Mouse (Mus musculus): ENCODE measurements around the gene Khk. TPM values are rescaled to one million over a fixed set of nuclear protein-coding genes. Genes with fewer than 3 reads are reported as not detected.

Gene Khk
- polyA plus RNA-seq, 1 experiment from 2014 or later, result 9.1 TPM

GRCm38 (mm10) chr5:30924614-30925013, 3.4 kb downstream of the Khk start:
- Histone ChIP-seq H3K4me1 (replicated peaks) (peaks cover 20% of the 10 kb centered on the region), H3K9me3 (no peaks in the 10 kb centered on the region), H3K9ac (peak overlapping the region; percentile 5; the same call in 1 of the 2 replicates), H3K4me2 (no peak overlapping the region), H3K27me3 (peaks cover 20% of the 10 kb centered on the region; the same call in 1 of the 2 replicates), H3K4me3 (no peak overlapping the region), H3K27ac (no peak overlapping the region), H3K36me3 (no peaks in the 10 kb centered on the region)
- ATAC-seq (ENCODE audit: low FRiP score), result no peak
- WGBS, result 88% methylated on average over 8 of the region's 8 CpGs

- no peak overlapping the region for H3K4me3 ChIP-seq
- no peak overlapping the region for H3K27ac ChIP-seq
- H3K9ac ChIP-seq, result no peak overlapping the region
- WGBS, result 91% methylated on average over 5 of the region's 5 CpGs
- H3K27me3 ChIP-seq, result peaks cover 20% of the 10 kb centered on the region; the same call in 1 of the 2 replicates
- H3K4me1 ChIP-seq (replicated peaks), result peaks cover 20% of the 10 kb centered on the region
- ATAC-seq (ENCODE audit: low FRiP score), result no peak
- no peaks in the 10 kb centered on the region for H3K36me3 ChIP-seq
- no peak overlapping the region for H3K4me2 ChIP-seq
- H3K9me3 ChIP-seq, result no peaks in the 10 kb centered on the region
Measured at GRCm38 (mm10) chr5:30925217-30925616, 4.0 kb downstream of the Khk start.

GRCm38 (mm10) chr5:30926073-30926472, 4.8 kb downstream of the Khk start:
- Histone ChIP-seq H3K4me1 (replicated peaks) (peaks cover 16% of the 10 kb centered on the region), H3K4me3 (no peak overlapping the region), H3K4me2 (no peak overlapping the region), H3K27ac (no peak overlapping the region), H3K9me3 (no peaks in the 10 kb centered on the region), H3K27me3 (peaks cover 20% of the 10 kb centered on the region; the same call in 1 of the 2 replicates), H3K36me3 (no peaks in the 10 kb centered on the region), H3K9ac (no peak overlapping the region)
- ATAC-seq (ENCODE audit: low FRiP score), result no peak
- WGBS, result 83% methylated on average over 2 of the region's 2 CpGs

GRCm38 (mm10) chr5:30927945-30928529, 6.8 kb downstream of the Khk start:
- H3K4me2 ChIP-seq, result peak overlapping the region; percentile 44
- H3K36me3 ChIP-seq, result no peaks in the 10 kb centered on the region
- H3K27ac ChIP-seq, result no peak overlapping the region
- H3K9ac ChIP-seq, result no peak overlapping the region
- peak; percentile 77; the same call in 1 of the 2 replicates for ATAC-seq (ENCODE audit: low FRiP score)
- 45% methylated on average over 7 of the region's 7 CpGs for WGBS
- no peak overlapping the region for H3K4me3 ChIP-seq
- peaks cover under 1% of the 10 kb centered on the region; the same call in 1 of the 2 replicates for H3K4me1 ChIP-seq (replicated peaks)
- no peaks in the 10 kb centered on the region for H3K9me3 ChIP-seq
- H3K27me3 ChIP-seq, result peaks cover 14% of the 10 kb centered on the region; the same call in 1 of the 2 replicates

GRCm38 (mm10) chr5:30930121-30930520, 8.9 kb downstream of the Khk start:
- Histone ChIP-seq H3K27me3 (no peaks in the 10 kb centered on the region), H3K9ac (no peak overlapping the region), H3K4me1 (replicated peaks) (no peaks in the 10 kb centered on the region), H3K4me2 (no peak overlapping the region), H3K9me3 (no peaks in the 10 kb centered on the region), H3K36me3 (peaks cover 8% of the 10 kb centered on the region; the same call in 1 of the 2 replicates), H3K27ac (no peak overlapping the region), H3K4me3 (no peak overlapping the region)
- WGBS, result 42% methylated on average over 4 of the region's 4 CpGs
- no peak for ATAC-seq (ENCODE audit: low FRiP score)

- no peak overlapping the region for H3K9ac ChIP-seq
- H3K4me3 ChIP-seq, result no peak overlapping the region
- no peaks in the 10 kb centered on the region for H3K27me3 ChIP-seq
- H3K4me1 ChIP-seq (replicated peaks), result no peaks in the 10 kb centered on the region
- H3K9me3 ChIP-seq, result no peaks in the 10 kb centered on the region
- ATAC-seq (ENCODE audit: low FRiP score), result no peak
- peaks cover 8% of the 10 kb centered on the region; the same call in 1 of the 2 replicates for H3K36me3 ChIP-seq
- H3K4me2 ChIP-seq, result no peak overlapping the region
- 88% methylated on average over 6 of the region's 6 CpGs for WGBS
- no peak overlapping the region for H3K27ac ChIP-seq
Measured at GRCm38 (mm10) chr5:30930846-30931245, 9.6 kb downstream of the Khk start.

GRCm38 (mm10) chr5:30931378-30931777, 10.1 kb downstream of the Khk start:
- no peaks in the 10 kb centered on the region for H3K4me1 ChIP-seq (replicated peaks)
- ATAC-seq (ENCODE audit: low FRiP score), result no peak
- 92% methylated on average over 4 of the region's 4 CpGs for WGBS

GRCm38 (mm10) chr5:30933705-30934104, 12.5 kb downstream of the Khk start:
- 76% methylated on average over 5 of the region's 5 CpGs for WGBS
- no peak for ATAC-seq (ENCODE audit: low FRiP score)
- Histone ChIP-seq H3K4me3 (no peak overlapping the region), H3K9me3 (no peaks in the 10 kb centered on the region), H3K4me2 (no peak overlapping the region), H3K27me3 (no peaks in the 10 kb centered on the region), H3K36me3 (peaks cover 8% of the 10 kb centered on the region; the same call in 1 of the 2 replicates), H3K9ac (no peak overlapping the region), H3K4me1 (replicated peaks) (no peaks in the 10 kb centered on the region), H3K27ac (no peak overlapping the region)

More at GRCm38 (mm10) chr5:30931378-30931777, 10.1 kb downstream of the Khk start:
- H3K4me2 ChIP-seq, result no peak overlapping the region
- no peaks in the 10 kb centered on the region for H3K27me3 ChIP-seq
- H3K27ac ChIP-seq, result no peak overlapping the region
- no peak overlapping the region for H3K4me3 ChIP-seq
- H3K36me3 ChIP-seq, result peaks cover 8% of the 10 kb centered on the region; the same call in 1 of the 2 replicates
- no peak overlapping the region for H3K9ac ChIP-seq
- H3K9me3 ChIP-seq, result no peaks in the 10 kb centered on the region

GRCm38 (mm10) chr5:30934725-30935461, 13.7 kb downstream of the Khk start:
- Histone ChIP-seq H3K4me1 (replicated peaks) (no peaks in the 10 kb centered on the region), H3K4me3 (no peak overlapping the region), H3K27me3 (no peaks in the 10 kb centered on the region), H3K9me3 (no peaks in the 10 kb centered on the region), H3K27ac (no peak overlapping the region), H3K4me2 (no peak overlapping the region), H3K9ac (no peak overlapping the region), H3K36me3 (peaks cover 8% of the 10 kb centered on the region; the same call in 1 of the 2 replicates)
- no peak for ATAC-seq (ENCODE audit: low FRiP score)
- 91% methylated on average over 5 of the region's 5 CpGs for WGBS

GRCm38 (mm10) chr5:30943004-30943403, 21.8 kb downstream of the Khk start:
- WGBS, result 96% methylated on average over 2 of the region's 2 CpGs

GRCm38 (mm10) chr5:30944344-30944743, 23.1 kb downstream of the Khk start:
- Histone ChIP-seq H3K27me3 (peaks cover 8% of the 10 kb centered on the region), H3K9me3 (no peaks in the 10 kb centered on the region), H3K9ac (peak overlapping the region; percentile 79; the same call in 1 of the 2 replicates), H3K4me2 (peak overlapping the region; percentile 81), H3K4me3 (peak overlapping the region; percentile 56), H3K4me1 (replicated peaks) (peaks cover 17% of the 10 kb centered on the region), H3K27ac (no peak overlapping the region), H3K36me3 (no peaks in the 10 kb centered on the region)
- 87% methylated on average over 6 of the region's 6 CpGs for WGBS
- ATAC-seq (ENCODE audit: low FRiP score), result no peak

More at GRCm38 (mm10) chr5:30943004-30943403, 21.8 kb downstream of the Khk start:
- Histone ChIP-seq H3K36me3 (no peaks in the 10 kb centered on the region), H3K27me3 (peaks cover 8% of the 10 kb centered on the region), H3K4me2 (no peak overlapping the region), H3K4me3 (no peak overlapping the region), H3K4me1 (replicated peaks) (peaks cover 12% of the 10 kb centered on the region), H3K9me3 (no peaks in the 10 kb centered on the region), H3K27ac (no peak overlapping the region), H3K9ac (no peak overlapping the region)
- no peak for ATAC-seq (ENCODE audit: low FRiP score)

- Histone ChIP-seq H3K4me3 (peak within 1 kb of the TSS; percentile 56), H3K9me3 (no peaks in the 10 kb centered on the region), H3K9ac (peak within 1 kb of the TSS; percentile 79), H3K4me2 (peak within 1 kb of the TSS; percentile 81), H3K27me3 (peaks cover 8% of the 10 kb centered on the region), H3K4me1 (replicated peaks) (peaks cover 23% of the 10 kb centered on the region), H3K27ac (no peak within 1 kb of the TSS; the same call in 1 of the 2 replicates), H3K36me3 (no peaks in the 10 kb centered on the region)
- peak; percentile 74 for ATAC-seq (ENCODE audit: low FRiP score)
- WGBS, result 5% methylated on average over 44 of the region's 44 CpGs
Measured at GRCm38 (mm10) chr5:30944956-30945781, 23.9 kb downstream of the Khk start, which contains the start of gene Cgref1. Gene Cgref1, minus strand, starts transcription at chr5:30945591.
